Mouse (Mus musculus) CH12.LX (cell line): Measurements from ENCODE around the gene Prg2. TPM values are rescaled to one million over a fixed set of nuclear protein-coding genes. Genes with fewer than 3 reads are reported as not detected.

Source experiments
- DNase-seq: peaks from one replicate; pipeline ENCODE4 v3.0.0-alpha.2; 2013; ENCODE audit errors: extremely low read depth
- H3K27ac ChIP-seq: 2 replicates; pipeline ENCODE4 v1.5.1; 2012; ENCODE audit warnings: low read depth, mild to moderate bottlenecking, control low read depth, moderate library complexity; ENCODE audit not compliant: insufficient read depth
- H3K27me3 ChIP-seq: replicated peaks from 2 replicates; pipeline ENCODE3; 2012; ENCODE audit warnings: inconsistent platforms
- H3K36me3 ChIP-seq, 2 experiments: replicated peaks in 1 of 2; 2 replicates each; pipeline versions ENCODE3 to v1.6.1; 2012; ENCODE audit warnings: inconsistent platforms in 1 of 2, low read length in 1 of 2, mild to moderate bottlenecking in 1 of 2, mixed read lengths in 1 of 2, moderate library complexity in 1 of 2; ENCODE audit not compliant: control insufficient read depth in 1 of 2, insufficient read depth in 1 of 2
- H3K4me1 ChIP-seq, 2 experiments: 2 replicates each; pipeline ENCODE4 v1.6.1; 2012; ENCODE audit warnings: inconsistent platforms in 1 of 2, moderate library complexity in 1 of 2; ENCODE audit not compliant: insufficient read depth in 2 of 2, control insufficient read depth in 1 of 2
- H3K4me2 ChIP-seq: 2 replicates; pipeline ENCODE4 v1.6.1; 2012; ENCODE audit warnings: low read depth, mild to moderate bottlenecking, control low read depth; ENCODE audit not compliant: poor library complexity, insufficient read depth, severe bottlenecking
- H3K4me3 ChIP-seq, 3 experiments: fragments of 150-350 bp in 1 of 3; sonication (generic) in 1 of 3; replicated peaks in 1 of 3; 2 replicates each; pipeline versions ENCODE3 to v1.5.1; 2011 to 2012; ENCODE audit warnings: low read depth in 2 of 3, low read length in 2 of 3, mild to moderate bottlenecking in 2 of 3, moderate library complexity in 2 of 3, control low read depth in 1 of 3, improper control_type of control experiment in 1 of 3, inconsistent platforms in 1 of 3, mixed read lengths in 1 of 3; ENCODE audit not compliant: poor library complexity in 1 of 3
- H3K79me2 ChIP-seq: replicated peaks from 2 replicates; pipeline ENCODE4 v1.6.1; 2012; ENCODE audit warnings: mild to moderate bottlenecking, moderate library complexity; ENCODE audit not compliant: control insufficient read depth, poor library complexity, insufficient read depth, severe bottlenecking; ENCODE audit errors: extremely low read depth
- H3K9ac ChIP-seq: 2 replicates; pipeline ENCODE4 v1.6.1; 2012; ENCODE audit warnings: low read depth, mild to moderate bottlenecking, control low read depth, moderate library complexity; ENCODE audit not compliant: insufficient read depth
- H3K9me3 ChIP-seq: replicated peaks from 2 replicates; pipeline ENCODE3; 2012; ENCODE audit warnings: low read length, inconsistent platforms, mixed read lengths
- BHLHE40 ChIP-seq: IDR thresholded peaks from 2 replicates; pipeline ENCODE4 v1.6.1; 2011; ENCODE audit warnings: mild to moderate bottlenecking, low read depth, low read length, improper control_type of control experiment
- CHD1 ChIP-seq: IDR thresholded peaks from 2 replicates; pipeline ENCODE4 v1.6.1; 2012; ENCODE audit warnings: low read depth, low read length, improper control_type of control experiment, inconsistent platforms
- CHD2 ChIP-seq: IDR thresholded peaks from 2 replicates; pipeline ENCODE4 v1.6.1; 2011; ENCODE audit warnings: low read length, improper control_type of control experiment
- CTCF ChIP-seq, 2 experiments: IDR thresholded peaks in 1 of 2; conservative IDR thresholded peaks in 1 of 2; 2 replicates each; pipeline ENCODE4 v1.5.1; 2011 to 2012; ENCODE audit warnings: low read depth in 2 of 2, low read length in 2 of 2, improper control_type of control experiment in 1 of 2, inconsistent platforms in 1 of 2, mild to moderate bottlenecking in 1 of 2, moderate library complexity in 1 of 2
- E2F4 ChIP-seq: IDR thresholded peaks from 2 replicates; pipeline ENCODE4 v1.6.1; 2011; ENCODE audit warnings: low read depth, low read length, improper control_type of control experiment; ENCODE audit not compliant: insufficient replicate concordance
- ELF1 ChIP-seq: IDR thresholded peaks from 2 replicates; pipeline ENCODE4 v1.6.1; 2014; ENCODE audit warnings: low read depth, mild to moderate bottlenecking, inconsistent platforms, low read length, improper control_type of control experiment
- EP300 ChIP-seq: IDR thresholded peaks from 2 replicates; pipeline ENCODE4 v1.6.1; 2011; ENCODE audit warnings: low read length, improper control_type of control experiment
- GABPA ChIP-seq: IDR thresholded peaks from 2 replicates; pipeline ENCODE4 v1.6.1; 2012; ENCODE audit warnings: low read depth, low read length, improper control_type of control experiment, inconsistent platforms; ENCODE audit not compliant: insufficient replicate concordance
- HCFC1 ChIP-seq: IDR thresholded peaks from 2 replicates; pipeline ENCODE4 v1.6.1; 2012; ENCODE audit warnings: low read depth, mild to moderate bottlenecking, inconsistent platforms, low read length, improper control_type of control experiment
- IRF4 ChIP-seq: IDR thresholded peaks from 2 replicates; pipeline ENCODE4 v1.6.1; 2014; ENCODE audit warnings: low read depth, mild to moderate bottlenecking, inconsistent platforms, low read length, improper control_type of control experiment
- JUND ChIP-seq: conservative IDR thresholded peaks from 2 replicates; pipeline ENCODE4 v1.6.1; 2011; ENCODE audit warnings: low read depth, low read length, improper control_type of control experiment
- KAT2A ChIP-seq: IDR thresholded peaks from 2 replicates; pipeline ENCODE4 v1.6.1; 2012; ENCODE audit warnings: low read length, improper control_type of control experiment, inconsistent platforms; ENCODE audit not compliant: insufficient replicate concordance
- MAFK ChIP-seq: IDR thresholded peaks from 2 replicates; pipeline ENCODE4 v1.6.1; 2011; ENCODE audit warnings: low read length, improper control_type of control experiment; ENCODE audit not compliant: insufficient replicate concordance
- MAZ ChIP-seq: IDR thresholded peaks from 2 replicates; pipeline ENCODE4 v1.6.1; 2012; ENCODE audit warnings: low read depth, mild to moderate bottlenecking, inconsistent platforms, low read length, improper control_type of control experiment, moderate library complexity
- MEF2A ChIP-seq: IDR thresholded peaks from 2 replicates; pipeline ENCODE4 v1.6.1; 2014; ENCODE audit warnings: low read depth, mild to moderate bottlenecking, inconsistent platforms, low read length, improper control_type of control experiment, borderline replicate concordance
- MYC ChIP-seq: IDR thresholded peaks from 2 replicates; pipeline ENCODE4 v1.6.1; 2011; ENCODE audit warnings: low read depth, mild to moderate bottlenecking, improper control_type of control experiment, low read length
- NELFE ChIP-seq: IDR thresholded peaks from 2 replicates; pipeline ENCODE4 v1.6.1; 2011; ENCODE audit warnings: low read depth, low read length, improper control_type of control experiment
- PAX5 ChIP-seq: IDR thresholded peaks from 2 replicates; pipeline ENCODE4 v1.6.1; 2012; ENCODE audit warnings: low read length, inconsistent platforms, mixed read lengths
- POLR2AphosphoS2 ChIP-seq: IDR thresholded peaks from 2 replicates; pipeline ENCODE4 v1.6.1; 2011; ENCODE audit warnings: low read depth, low read length, improper control_type of control experiment
- RAD21 ChIP-seq: IDR thresholded peaks from 2 replicates; pipeline ENCODE4 v1.6.1; 2011; ENCODE audit warnings: low read depth, mild to moderate bottlenecking, low read length, improper control_type of control experiment, moderate library complexity
- RCOR1 ChIP-seq: conservative IDR thresholded peaks from 2 replicates; pipeline ENCODE4 v1.6.1; 2012; ENCODE audit warnings: low read depth, mild to moderate bottlenecking, inconsistent platforms, low read length, improper control_type of control experiment
- SIN3A ChIP-seq: IDR thresholded peaks from 2 replicates; pipeline ENCODE4 v1.6.1; 2012; ENCODE audit warnings: low read length, improper control_type of control experiment, inconsistent platforms
- SMC3 ChIP-seq: IDR thresholded peaks from 2 replicates; pipeline ENCODE4 v1.6.1; 2011; ENCODE audit warnings: low read depth, low read length, improper control_type of control experiment
- TBP ChIP-seq: conservative IDR thresholded peaks from 2 replicates; pipeline ENCODE4 v1.6.1; 2011; ENCODE audit warnings: low read depth, low read length, improper control_type of control experiment
- TCF12 ChIP-seq: IDR thresholded peaks from 2 replicates; pipeline ENCODE4 v1.6.1; 2014; ENCODE audit warnings: low read depth, mild to moderate bottlenecking, inconsistent platforms, low read length, improper control_type of control experiment
- UBTF ChIP-seq: IDR thresholded peaks from 2 replicates; pipeline ENCODE4 v1.6.1; 2012; ENCODE audit warnings: low read depth, mild to moderate bottlenecking, inconsistent platforms, low read length, improper control_type of control experiment, moderate library complexity
- USF1 ChIP-seq: IDR thresholded peaks from 2 replicates; pipeline ENCODE4 v1.6.1; 2014; ENCODE audit warnings: low read depth, mild to moderate bottlenecking, inconsistent platforms, low read length, improper control_type of control experiment
- USF2 ChIP-seq: conservative IDR thresholded peaks from 2 replicates; pipeline ENCODE4 v1.6.1; 2011; ENCODE audit warnings: low read depth, low read length, improper control_type of control experiment
- ZC3H11A ChIP-seq: IDR thresholded peaks from 2 replicates; pipeline ENCODE4 v1.6.1; 2012; ENCODE audit warnings: low read depth, mild to moderate bottlenecking, inconsistent platforms, low read length, improper control_type of control experiment
- ZKSCAN1 ChIP-seq: IDR thresholded peaks from 2 replicates; pipeline ENCODE4 v1.6.1; 2012; ENCODE audit warnings: low read depth, inconsistent platforms, low read length, improper control_type of control experiment, borderline replicate concordance
- ZMIZ1 ChIP-seq: IDR thresholded peaks from 2 replicates; pipeline ENCODE4 v1.6.1; 2012; ENCODE audit warnings: low read depth, mild to moderate bottlenecking, inconsistent platforms, low read length, improper control_type of control experiment
- ZNF384 ChIP-seq: IDR thresholded peaks from 2 replicates; pipeline ENCODE4 v1.6.1; 2012; ENCODE audit warnings: low read depth, low read length, improper control_type of control experiment, inconsistent platforms
- dilution Hi-C: fragments of 300-500 bp; cut with MboI; formaldehyde crosslinking; loops from 2 replicates; pipeline ENCODE4 v1.14.3; 2020; ENCODE audit warnings: low sequenced_read_pairs; ENCODE audit not compliant: extremely low pct_unique_long_range_greater_than_20kb, extremely low pct_ligation_motif_present
- in situ Hi-C: fragments of 300-500 bp; cut with MboI; formaldehyde crosslinking; loops from 3 replicates; pipeline ENCODE4 v1.14.3; 2019; ENCODE audit warnings: low sequenced_read_pairs, low pct_ligation_motif_present, low pct_unique_long_range_greater_than_20kb, mixed read lengths
- polyA plus RNA-seq: library from polyadenylated mRNA; unstranded; fragments of >175 nt; gene quantifications from 2 replicates; pipeline ENCODE4 v1.2.1, GENCODE M21; 2012; ENCODE audit warnings: low read depth; ENCODE audit not compliant: insufficient read length
- total RNA-seq, 2 experiments: library from RNA; depleted of rRNA; stranded (reverse); fragments of 300-350 nt in 1 of 2; fragments of >200 nt in 1 of 2; gene quantifications; 2 replicates each; pipeline ENCODE4 v1.2.3; 2012 to 2014

The Prg2 gene
- total and polyA plus RNA-seq, 3 experiments: 0.60 to 0.93 (median 0.81) TPM

GRCm38 (mm10) chr2:84964111-84964801 is 16.0 kb upstream of the Prg2 start (continued):
- TF ChIP-seq ZC3H11A (no peak), SMC3 (no peak; the same call in 1 of the 2 replicates), CHD2 (peak; percentile 88), E2F4 (no peak), MAFK (peak; percentile 65; the same call in 1 of the 2 replicates), PAX5 (no peak), EP300 (peak; percentile 90), ZNF384 (peak; percentile 98), MAZ (no peak), CTCF (conservative IDR thresholded peaks at IDR 0.05 in 1 of 2, IDR thresholded peaks at IDR 0.05 in 1 of 2; ENCODE audit: low read depth in 2 of 2, low read length in 2 of 2) (no peak), MYC (peak; percentile 61; the same call in 1 of the 2 replicates)

GRCm38 (mm10) chr2:84967318-84967991 is 12.8 kb upstream of the Prg2 start:
- no peaks in the 10 kb centered on the region for H3K79me2 ChIP-seq
- peak; percentile 85 for DNase-seq
- in situ Hi-C loops: no loop called here
- no peak overlapping the region for H3K4me3 ChIP-seq
- no peaks in the 10 kb centered on the region for H3K27me3 ChIP-seq
- H3K9me3 ChIP-seq: no peaks in the 10 kb centered on the region
- H3K36me3 ChIP-seq: peaks cover 0 to 5% of the 10 kb centered on the region in 2 experiments
- peaks cover 32 to 63% of the 10 kb centered on the region in 2 experiments for H3K4me1 ChIP-seq
- no peak overlapping the region; the same call in 1 of the 2 replicates for H3K4me2 ChIP-seq
- H3K27ac ChIP-seq: peak overlapping the region; percentile 86
- peak overlapping the region; percentile 42; the same call in 1 of the 2 replicates for H3K9ac ChIP-seq
- dilution Hi-C loops: no loop called here
- TF ChIP-seq TBP (no peak), MAFK (peak; percentile 36; the same call in 1 of the 2 replicates), POLR2AphosphoS2 (no peak), ZKSCAN1 (no peak; the same call in 1 of the 2 replicates), MAZ (no peak), HCFC1 (peak; percentile 45), UBTF (no peak), BHLHE40 (peak; percentile 88), TCF12 (peak; percentile 79), ZNF384 (no peak), ZMIZ1 (0 out of 2 replicates have a peak, but pooled peaks have one; percentile 19), CHD2 (peak; percentile 72), PAX5 (no peak), MYC (peak; percentile 95), RAD21 (no peak; the same call in 1 of the 2 replicates), MEF2A (peak; percentile 80; the same call in 1 of the 2 replicates), EP300 (peak; percentile 97), CTCF (conservative IDR thresholded peaks at IDR 0.05 in 1 of 2, IDR thresholded peaks at IDR 0.05 in 1 of 2; ENCODE audit: low read depth in 2 of 2, low read length in 2 of 2) (no peak), CHD1 (0 out of 2 replicates have a peak, but pooled peaks have one; percentile 54), RCOR1 (peak; percentile 86; the same call in 1 of the 2 replicates), GABPA (no peak), ELF1 (peak; percentile 68), JUND (peak; percentile 74; the same call in 1 of the 2 replicates), USF1 (no peak), SMC3 (0 out of 2 replicates have a peak, but pooled peaks have one; percentile 4), USF2 (no peak), NELFE (no peak), KAT2A (no peak), IRF4 (peak; percentile 94), SIN3A (peak; percentile 84)
